Mouse (Mus musculus) adrenal gland, postnatal 36 days (tissue): ENCODE results near the gene Wwc2. TPM values are rescaled to one million over a fixed set of nuclear protein-coding genes. Genes with fewer than 3 reads are reported as not detected.
A peak's percentile ranks its signal among the peaks of the same experiment; 100 is the strongest.

ENCODE experiments used
- DNase-seq, 2 experiments: peaks; one replicate each; pipeline ENCODE4 v3.0.0; 2021; ENCODE audit warnings: mixed read lengths in 1 of 2
- total RNA-seq, 2 experiments: library from RNA; stranded (reverse); gene quantifications; 2 replicates each; pipeline ENCODE4 v1.2.3; 2021

Gene Wwc2
- total RNA-seq, 2 experiments from 2014 or later = 25.1 to 26.0 TPM

GRCm38 (mm10) chr8:47989655-47990385, 904 bp downstream of the Wwc2 start:
- DNase-seq = peak in 1 of 2 experiments; percentile 29

GRCm38 (mm10) chr8:47989211-47989610, 1.5 kb downstream of the Wwc2 start:
- DNase-seq = no peak

GRCm38 (mm10) chr8:47988111-47988510, 2.6 kb downstream of the Wwc2 start:
- DNase-seq = no peak

DNA sequence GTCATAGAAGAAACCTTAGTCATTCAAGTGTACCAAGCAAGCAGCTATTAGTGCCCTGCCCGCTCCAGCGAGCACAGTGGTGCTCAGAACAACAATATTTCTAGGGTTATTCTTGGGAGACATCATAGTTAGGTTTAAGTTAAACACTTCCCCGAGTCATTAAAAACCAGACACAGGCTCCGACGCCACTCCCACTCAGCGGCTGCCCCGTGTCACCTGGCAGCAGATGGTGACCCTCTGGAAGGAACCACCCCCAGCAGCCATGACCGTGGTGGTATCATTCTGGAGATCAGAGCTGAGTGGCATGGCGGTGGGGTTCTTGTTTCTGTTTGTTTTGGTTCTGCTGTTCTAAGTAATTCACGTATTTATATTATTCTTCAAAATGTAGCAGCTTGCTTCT, 5.1 kb downstream of the Wwc2 start:
- no peak for DNase-seq

DNA sequence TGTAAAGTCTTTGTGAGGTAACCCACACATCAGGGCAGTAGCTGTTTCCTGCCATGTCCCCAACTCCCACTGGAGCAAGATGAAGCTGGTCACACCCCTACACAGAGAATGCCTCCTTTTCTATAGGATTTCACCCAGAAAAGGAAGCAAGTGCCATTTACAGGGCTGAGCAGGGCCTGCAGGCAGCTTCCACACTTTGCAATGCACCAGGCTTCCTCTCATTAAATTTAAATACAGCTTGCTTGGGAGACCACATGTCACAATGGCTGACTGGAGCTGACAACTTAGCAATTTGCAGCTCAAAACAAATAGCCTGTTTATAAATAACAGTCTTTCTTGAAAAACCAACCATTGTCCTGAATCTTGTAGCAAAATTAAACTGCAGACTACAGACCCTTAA, 5.5 kb downstream of the Wwc2 start:
- no peak for DNase-seq

DNA sequence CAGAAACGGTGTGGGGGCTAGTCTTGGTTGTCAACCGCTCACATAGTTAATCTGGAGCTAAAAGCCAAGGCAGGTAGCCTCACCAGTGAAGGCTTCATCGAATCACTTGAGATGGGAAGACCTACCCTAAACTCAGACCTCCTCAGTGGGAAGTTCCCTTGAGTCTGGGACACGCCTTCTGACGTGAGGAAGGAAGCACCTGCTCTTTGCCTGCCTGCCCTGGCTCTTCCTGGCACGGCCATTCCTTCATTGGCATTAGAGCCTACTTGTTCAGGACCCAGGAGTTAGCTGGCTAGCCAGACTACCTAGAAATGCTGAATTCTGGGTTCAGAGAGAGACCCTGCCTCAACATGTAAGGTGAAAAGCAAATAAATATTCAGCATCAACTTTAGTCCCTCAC, 9.6 kb downstream of the Wwc2 start:
- no peak for DNase-seq

DNA sequence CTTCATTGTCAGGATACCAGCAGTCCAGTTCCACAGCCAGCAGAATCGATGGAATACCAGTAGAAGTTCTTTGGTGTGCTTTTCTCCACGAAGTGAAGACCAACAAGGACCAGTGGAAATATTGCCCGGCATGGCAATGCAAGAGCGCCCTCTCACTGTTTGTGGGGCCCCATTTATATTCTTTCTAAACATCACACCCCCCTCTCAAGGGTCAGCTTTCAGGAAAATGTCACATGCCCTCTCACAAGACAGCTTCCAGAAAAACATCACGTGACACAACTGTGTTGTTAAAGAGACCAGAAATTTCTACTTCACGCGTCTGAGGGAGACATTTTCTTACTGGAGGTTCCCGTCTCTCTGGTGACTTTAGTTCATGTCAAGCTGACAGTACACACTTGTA, 10.8 kb downstream of the Wwc2 start:
- DNase-seq = no peak

DNA sequence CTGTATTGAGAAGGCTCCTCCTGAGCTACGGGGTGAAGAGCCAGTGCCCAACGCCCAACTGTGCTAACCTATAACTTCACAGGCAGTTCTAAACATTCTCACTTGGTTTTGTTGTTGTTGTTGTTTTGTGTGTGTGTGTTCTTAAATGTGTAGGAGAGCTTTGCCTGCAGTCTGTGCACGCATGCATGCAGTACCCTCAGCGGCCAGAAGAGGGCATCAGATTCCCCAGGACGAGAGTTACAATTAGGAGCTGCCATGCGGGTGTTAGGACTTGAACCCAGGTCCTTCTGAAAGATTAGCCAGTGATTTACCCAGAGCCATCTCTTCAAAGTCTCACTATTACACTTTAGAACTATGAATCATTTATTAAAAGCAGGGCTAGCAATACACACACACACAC, 12.0 kb downstream of the Wwc2 start:
- peak; percentile 18 to 42 for DNase-seq

DNA sequence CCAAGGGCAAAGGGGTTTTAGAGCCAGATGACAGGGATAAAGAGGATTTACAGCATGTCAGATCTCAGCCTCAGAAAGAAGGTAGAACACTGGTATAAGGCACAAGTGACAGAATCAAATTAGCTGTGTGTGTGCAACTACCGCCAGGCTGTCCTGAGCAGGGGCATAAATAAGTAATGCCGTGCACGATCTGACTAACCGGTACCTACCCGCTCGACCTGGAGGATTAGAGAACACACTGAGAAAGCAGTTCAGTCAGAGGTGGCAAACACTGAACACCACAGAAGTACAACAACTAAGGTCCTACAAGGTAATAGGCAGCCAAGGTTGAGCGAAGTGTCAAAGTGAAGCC, 15.8 kb downstream of the Wwc2 start:
- no peak for DNase-seq

GRCm38 (mm10) chr8:47974138-47974962, 16.4 kb downstream of the Wwc2 start:
- DNase-seq = peak; percentile 90

DNA sequence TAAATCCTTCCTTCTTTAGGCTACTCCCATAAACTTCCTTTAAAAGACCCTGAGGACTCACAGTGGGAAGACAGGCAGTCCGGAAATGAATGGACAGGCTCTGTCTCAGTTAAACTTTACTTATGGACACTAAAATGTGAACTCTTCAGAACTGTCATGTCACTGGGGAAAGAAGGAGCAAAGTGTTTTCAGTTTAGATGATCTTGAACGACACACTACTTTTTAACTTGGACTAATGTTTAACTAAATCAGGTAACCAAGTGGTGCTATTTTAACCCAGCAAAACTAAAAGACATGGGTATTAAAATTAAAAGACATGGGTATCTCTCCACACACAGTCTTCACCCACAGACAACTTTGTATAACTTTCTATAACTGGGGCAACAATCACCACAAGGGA, 19.6 kb downstream of the Wwc2 start:
- no peak for DNase-seq

DNA sequence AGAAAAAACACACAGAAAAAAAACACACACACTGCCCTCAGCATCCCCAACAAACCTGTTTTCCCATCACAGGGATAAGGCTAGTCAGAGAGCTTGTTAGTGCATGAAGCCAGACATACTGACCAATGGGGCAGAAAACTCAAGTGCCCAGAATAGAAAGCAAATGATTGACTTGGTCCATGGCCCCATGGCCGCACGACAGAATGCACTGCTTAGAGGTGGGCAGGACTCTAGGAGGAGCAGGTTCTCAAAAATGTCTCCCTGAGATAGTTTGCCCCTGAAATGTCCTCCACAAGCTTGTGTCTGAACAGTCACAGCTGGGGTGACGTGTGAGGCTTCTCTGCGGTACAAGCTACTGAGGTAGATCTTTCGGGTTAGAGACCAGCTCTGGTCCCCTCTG, 20.1 kb downstream of the Wwc2 start:
- no peak for DNase-seq

DNA sequence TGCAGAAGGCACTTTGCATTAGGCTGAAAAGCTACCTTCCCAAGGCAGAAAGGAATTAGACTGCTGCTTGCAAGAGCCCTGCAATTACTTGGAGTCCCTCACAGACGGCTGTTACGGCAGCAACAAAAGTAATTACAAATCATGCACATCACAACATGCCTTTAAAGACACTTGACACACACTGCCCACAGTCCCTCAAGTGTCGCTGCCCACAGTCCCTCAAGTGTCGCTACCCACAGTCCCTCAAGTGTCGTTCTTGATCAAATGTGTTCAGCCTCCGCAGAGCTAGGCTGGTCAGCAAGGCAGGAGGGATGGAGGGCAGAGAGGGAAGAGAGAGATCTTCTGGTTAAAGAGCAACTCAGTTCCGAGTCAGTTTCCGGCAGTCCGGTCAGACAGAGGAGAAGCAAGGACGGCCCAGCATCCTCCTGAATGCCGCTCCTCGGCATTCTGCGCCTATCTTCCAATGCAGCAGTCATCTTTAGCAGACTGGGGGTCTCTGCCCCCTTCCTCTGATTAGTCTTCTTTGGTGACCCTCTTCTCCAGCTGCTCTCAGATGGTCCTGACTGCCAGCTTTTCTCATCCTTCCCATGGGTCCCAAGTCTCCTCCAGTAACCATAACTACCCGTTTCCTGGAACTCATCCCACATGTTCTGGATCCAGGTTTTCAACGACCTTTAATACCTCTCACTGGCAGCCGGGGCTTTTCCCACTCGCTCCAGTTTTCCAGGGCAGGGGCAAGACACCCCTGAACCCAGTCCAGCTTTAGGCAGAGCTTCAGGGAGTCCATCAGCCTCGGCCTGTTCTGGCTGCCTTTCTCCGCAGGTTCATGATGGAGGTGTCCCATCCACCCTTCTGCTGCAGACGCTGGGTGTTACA, 23.4 kb downstream of the Wwc2 start:
- DNase-seq = no peak

GRCm38 (mm10) chr8:47962484-47962883, 28.2 kb downstream of the Wwc2 start:
- no peak for DNase-seq

DNA sequence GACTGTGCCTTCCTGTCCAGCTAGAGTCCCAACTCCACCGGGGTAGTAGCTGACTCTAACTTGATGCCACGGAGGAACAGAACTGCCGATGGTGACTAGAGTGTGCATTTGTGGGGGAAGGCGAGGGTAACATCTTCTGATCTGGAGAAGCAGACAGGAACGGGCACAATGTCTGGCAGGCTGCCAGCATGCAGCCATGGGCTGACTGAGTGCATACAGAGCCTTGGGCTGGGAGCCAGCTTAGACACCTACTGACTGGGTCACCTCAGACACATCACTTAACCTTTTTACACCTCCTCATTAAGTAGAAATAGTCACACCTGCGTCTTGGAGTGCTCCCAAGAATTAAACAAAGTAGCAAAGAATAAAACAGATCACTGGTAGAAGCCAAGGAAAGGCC, 28.7 kb downstream of the Wwc2 start:
- DNase-seq = peak; percentile 66 to 80

- DNase-seq = no peak
Observed at GRCm38 (mm10) chr8:47957560-47957959, 33.2 kb downstream of the Wwc2 start.

- peak in 1 of 2 experiments; percentile 28 for DNase-seq
Observed at GRCm38 (mm10) chr8:47951380-47951932, 39.3 kb downstream of the Wwc2 start.

DNA sequence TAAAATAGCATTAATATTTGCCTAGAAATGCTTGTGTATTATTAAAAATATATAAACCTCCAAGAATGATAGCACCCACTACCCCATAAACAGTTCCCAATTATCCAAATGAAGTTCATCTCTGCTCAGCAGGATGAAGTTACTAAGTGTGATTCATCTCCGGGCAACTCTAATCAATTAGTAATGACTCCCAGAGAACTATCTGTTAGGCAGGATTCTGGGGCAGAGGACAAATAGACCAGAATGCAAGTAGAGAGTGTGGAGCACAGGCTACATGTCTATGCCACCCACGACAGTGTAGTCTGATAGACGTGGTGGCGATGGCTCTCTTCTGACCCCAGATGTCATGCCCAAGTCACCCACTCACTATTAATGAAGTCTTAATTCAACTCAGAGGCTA, 41.9 kb downstream of the Wwc2 start:
- DNase-seq = no peak

GRCm38 (mm10) chr8:47947672-47948618, 42.8 kb downstream of the Wwc2 start:
- no peak for DNase-seq

- DNase-seq = peak; percentile 27 to 35
Observed at GRCm38 (mm10) chr8:47943049-47943448, 47.7 kb downstream of the Wwc2 start.

DNA sequence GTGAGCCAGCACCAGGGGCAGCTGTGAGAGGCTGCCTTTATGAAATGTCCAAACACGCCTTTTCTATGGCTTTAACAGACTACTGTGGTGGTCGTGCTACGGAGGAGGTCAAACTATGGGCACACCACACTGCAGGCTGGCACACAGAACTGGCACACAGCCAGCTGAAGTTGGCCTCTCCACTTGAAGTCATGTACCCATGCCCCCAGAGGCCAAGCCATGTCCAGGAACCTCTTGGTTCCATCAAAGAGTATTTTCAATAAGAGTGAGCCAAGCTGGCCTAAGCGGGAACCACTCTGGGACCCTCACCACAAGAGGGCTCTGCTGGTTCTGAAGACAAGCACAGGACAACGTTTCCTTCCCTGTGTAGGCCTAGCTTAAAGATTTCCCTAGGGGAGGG, 49.7 kb downstream of the Wwc2 start:
- DNase-seq = peak in 1 of 2 experiments; percentile 20
